Mouse (Mus musculus) kidney, adult 9 months (tissue): ENCODE measurements around the gene Gm13078.

Experiments used
- DNase-seq: peaks from one replicate; pipeline ENCODE4 v3.0.0; 2022

Gene Gm13078

DNA sequence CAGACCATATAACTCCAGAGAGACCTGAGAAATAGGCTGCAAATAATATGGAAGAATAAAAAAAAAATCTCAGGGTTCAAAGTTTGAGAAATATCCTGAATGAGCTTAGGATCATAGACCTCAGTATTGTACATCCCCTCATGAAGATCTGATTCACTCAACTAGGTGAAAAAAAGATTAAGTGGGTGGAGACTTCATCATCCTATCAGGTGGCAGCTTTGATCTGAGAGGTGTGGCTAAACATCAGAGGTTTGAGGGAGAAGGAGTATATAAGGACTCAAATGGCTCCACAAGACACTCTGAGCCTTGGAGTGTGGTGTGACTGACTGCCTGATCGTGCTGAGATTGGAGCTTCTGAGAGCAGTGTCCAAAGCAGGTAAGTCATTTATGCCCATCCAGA lies at the start of gene Gm13078:
Gene Gm13078 (plus strand): TSS at position 301 of the 400 bp plus-strand sequence.
- DNase-seq: no peak

DNA sequence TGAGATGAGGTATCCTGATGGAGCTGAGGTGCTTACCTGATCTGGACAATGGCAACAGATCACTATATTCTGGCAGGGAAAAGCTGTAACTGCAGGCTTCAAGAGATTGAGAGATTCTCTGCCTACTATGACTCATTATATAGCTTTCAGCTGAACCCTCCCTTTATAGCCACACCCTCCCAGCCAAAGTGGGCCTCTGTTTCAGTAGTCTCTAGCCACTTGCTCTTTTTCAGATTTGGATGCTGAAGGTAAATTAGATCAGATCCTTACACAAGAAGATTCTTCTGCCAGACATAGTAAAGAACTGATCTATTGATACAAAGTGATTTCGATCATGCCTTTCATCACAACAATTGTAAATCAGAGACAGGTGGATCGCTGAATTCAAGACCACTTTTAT lies 16.6 kb upstream of the Gm13078 start, which contains the start of gene Gm13089:
Gene Gm13089 (minus strand): TSS at position 101 of the 400 bp plus-strand sequence.
- DNase-seq: no peak
